Mouse (Mus musculus) neural tube, embryonic 14.5 days (tissue): ENCODE results near the gene 3425401B19Rik. TPM values are rescaled to one million over a fixed set of nuclear protein-coding genes. Genes with fewer than 3 reads are reported as not detected.

Experiments used
- ATAC-seq: fragments of 200-750 bp; cut with Nextera tagmentation; 2 replicates; pipeline ENCODE4 v1.8.0; 2017; ENCODE audit warnings: low read depth, mild to moderate bottlenecking, moderate TSS enrichment, moderate library complexity
- H3K27ac ChIP-seq: fragments of 300-500 bp; sonication (generic); 2 replicates; pipeline ENCODE4 v1.5.1; 2014; ENCODE audit warnings: low read depth, mild to moderate bottlenecking, control low read depth, low read length, moderate library complexity, mixed read lengths
- H3K27me3 ChIP-seq: fragments of 300-500 bp; sonication (generic); 2 replicates; pipeline ENCODE4 v1.6.1; 2014; ENCODE audit warnings: low read length; ENCODE audit not compliant: control insufficient read depth, insufficient read depth
- H3K36me3 ChIP-seq: fragments of 300-500 bp; sonication (generic); 2 replicates; pipeline ENCODE4 v1.6.1; 2014; ENCODE audit warnings: low read length, mixed read lengths; ENCODE audit not compliant: control insufficient read depth, insufficient read depth
- H3K4me1 ChIP-seq: fragments of 300-500 bp; sonication (generic); 2 replicates; pipeline ENCODE4 v1.6.1; 2014; ENCODE audit warnings: low read length; ENCODE audit not compliant: control insufficient read depth, insufficient read depth
- H3K4me2 ChIP-seq: fragments of 300-500 bp; sonication (generic); 2 replicates; pipeline ENCODE4 v1.6.1; 2014; ENCODE audit warnings: mild to moderate bottlenecking, low read depth, low read length, control low read depth
- H3K4me3 ChIP-seq: fragments of 300-500 bp; sonication (generic); 2 replicates; pipeline ENCODE4 v1.5.1; 2014; ENCODE audit warnings: low read depth, low read length, control low read depth, mixed read lengths
- H3K9ac ChIP-seq: fragments of 300-500 bp; sonication (generic); replicated peaks from 2 replicates; pipeline ENCODE4 v1.6.1; 2014; ENCODE audit warnings: low read depth, mild to moderate bottlenecking, control low read depth, low read length, mixed read lengths
- H3K9me3 ChIP-seq: fragments of 300-500 bp; sonication (generic); 2 replicates; pipeline ENCODE4 v1.6.1; 2016; ENCODE audit warnings: low read length; ENCODE audit not compliant: control insufficient read depth
- WGBS: fragments of 180-500 bp; shearing (Covaris S2); extraction: QIAGEN DNeasy Blood & Tissue Kit; methylation state at CpG from one replicate; pipeline ENCODE4 v1.1.7; 2014; 5-methylcytosine and 5-hydroxymethylcytosine counted together
- polyA plus RNA-seq: library from polyadenylated mRNA; unstranded; fragments of >200 nt; fragmentation: Nextera tagmentation; extraction: Ambion mirVana; gene quantifications from 2 replicates; pipeline ENCODE4 v1.2.1, GENCODE M21; 2014

3425401B19Rik gene
- polyA plus RNA-seq, 1 experiment from 2014 or later = 0.21 TPM

- H3K4me3 ChIP-seq = no peak overlapping the region
- 48% methylated on average over 10 of the region's 10 CpGs for WGBS
- no peaks in the 10 kb centered on the region for H3K4me1 ChIP-seq
- H3K4me2 ChIP-seq = no peak overlapping the region
- no peak for ATAC-seq
- no peak overlapping the region for H3K9ac ChIP-seq
- no peaks in the 10 kb centered on the region for H3K27me3 ChIP-seq
- H3K9me3 ChIP-seq = no peaks in the 10 kb centered on the region
- no peak overlapping the region for H3K27ac ChIP-seq
- no peaks in the 10 kb centered on the region for H3K36me3 ChIP-seq
Measured at GRCm38 (mm10) chr14:32628584-32628983, 56.5 kb downstream of the 3425401B19Rik start.

GRCm38 (mm10) chr14:32627271-32627670 is 57.8 kb downstream of the 3425401B19Rik start:
- H3K9me3 ChIP-seq = no peaks in the 10 kb centered on the region
- H3K36me3 ChIP-seq = no peaks in the 10 kb centered on the region
- no peak overlapping the region for H3K9ac ChIP-seq
- 42% methylated on average over 2 of the region's 2 CpGs for WGBS
- no peak overlapping the region for H3K4me2 ChIP-seq
- ATAC-seq = no peak
- no peaks in the 10 kb centered on the region for H3K4me1 ChIP-seq
- no peak overlapping the region for H3K27ac ChIP-seq
- no peaks in the 10 kb centered on the region for H3K27me3 ChIP-seq
- H3K4me3 ChIP-seq = no peak overlapping the region

- Histone ChIP-seq H3K9ac (no peak overlapping the region), H3K9me3 (no peaks in the 10 kb centered on the region), H3K27ac (no peak overlapping the region), H3K4me3 (no peak overlapping the region), H3K4me1 (no peaks in the 10 kb centered on the region), H3K4me2 (no peak overlapping the region), H3K36me3 (no peaks in the 10 kb centered on the region), H3K27me3 (no peaks in the 10 kb centered on the region)
- ATAC-seq = no peak
- WGBS = 89% methylated on average over 7 of the region's 7 CpGs
Measured at GRCm38 (mm10) chr14:32624811-32625210, 60.3 kb downstream of the 3425401B19Rik start.

DNA sequence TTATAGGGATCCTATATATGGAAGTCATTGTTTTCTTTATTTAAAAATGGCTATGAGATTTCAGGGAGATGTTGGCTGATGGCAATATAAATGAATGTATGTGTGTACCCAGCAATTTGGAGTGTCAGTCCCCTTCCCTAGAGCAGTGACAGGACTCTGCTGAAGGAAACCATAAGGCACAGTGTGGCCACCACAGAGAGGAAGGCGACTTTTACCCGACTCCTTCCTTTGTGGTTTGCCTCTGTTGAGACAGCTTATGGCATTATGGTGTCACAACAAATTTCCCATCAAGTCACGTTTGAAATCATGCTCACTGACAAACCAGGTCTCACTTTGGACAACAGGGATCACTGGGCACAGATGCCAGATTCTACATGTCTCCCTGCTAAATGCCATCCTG is 60.8 kb downstream of the 3425401B19Rik start:
- H3K36me3 ChIP-seq = no peaks in the 10 kb centered on the region
- no peaks in the 10 kb centered on the region for H3K4me1 ChIP-seq
- no peak overlapping the region for H3K27ac ChIP-seq
- no peak overlapping the region for H3K4me3 ChIP-seq
- H3K9ac ChIP-seq = no peak overlapping the region
- no peak overlapping the region for H3K4me2 ChIP-seq
- H3K9me3 ChIP-seq = no peaks in the 10 kb centered on the region
- no peaks in the 10 kb centered on the region for H3K27me3 ChIP-seq
- no peak for ATAC-seq
- WGBS = 86% methylated on average over 3 of the region's 3 CpGs

DNA sequence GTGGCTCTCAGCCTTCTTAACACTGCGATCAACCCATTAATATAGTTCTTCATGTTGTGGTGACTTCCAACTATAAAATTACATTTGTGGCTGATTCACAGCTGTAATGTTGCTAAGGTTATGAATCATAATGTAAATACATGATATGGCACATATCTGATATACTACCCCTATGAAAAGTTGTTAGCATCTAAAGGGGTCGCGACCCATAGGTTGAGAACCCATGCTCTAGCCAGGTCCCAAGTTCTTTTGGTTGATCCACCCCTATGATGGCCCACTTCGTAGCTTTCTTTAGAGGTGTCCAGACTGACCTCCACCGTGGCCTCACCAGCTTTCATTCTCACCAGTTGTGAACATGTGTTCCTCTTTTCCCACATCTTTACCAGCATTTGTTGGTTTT is 67.8 kb downstream of the 3425401B19Rik start:
- 84% methylated on average over 5 of the region's 5 CpGs for WGBS
- no peak overlapping the region for H3K4me2 ChIP-seq
- ATAC-seq = no peak

DNA sequence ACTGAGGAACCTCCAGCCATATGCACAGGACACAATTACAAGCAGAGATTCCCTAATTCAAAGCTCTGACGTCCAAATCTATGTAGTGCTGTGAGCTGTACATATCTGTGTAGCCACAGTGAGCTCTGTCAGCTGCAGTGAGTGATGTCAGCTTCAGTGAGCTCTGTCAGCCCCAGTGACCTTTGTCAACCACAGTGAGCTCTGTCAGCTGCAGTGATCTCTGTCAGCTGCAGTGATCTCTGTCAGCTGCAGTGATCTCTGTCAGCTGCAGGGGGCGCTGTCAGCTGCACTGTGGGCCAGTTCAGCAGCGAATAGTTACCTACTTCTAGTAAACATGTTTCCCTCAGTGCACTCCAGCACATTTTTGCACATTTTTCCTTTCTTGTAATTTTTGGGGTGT is 75.7 kb downstream of the 3425401B19Rik start:
- no peak overlapping the region for H3K4me3 ChIP-seq
- no peaks in the 10 kb centered on the region for H3K9me3 ChIP-seq
- H3K27me3 ChIP-seq = no peaks in the 10 kb centered on the region
- no peak overlapping the region for H3K27ac ChIP-seq
- no peak overlapping the region for H3K9ac ChIP-seq
- 28% methylated on average over 3 of the region's 3 CpGs for WGBS
- no peak overlapping the region for H3K4me2 ChIP-seq
- H3K4me1 ChIP-seq = peaks cover 10% of the 10 kb centered on the region; the same call in 1 of the 2 replicates
- ATAC-seq = no peak
- no peaks in the 10 kb centered on the region for H3K36me3 ChIP-seq

More for the DNA sequence above, 67.8 kb downstream of the 3425401B19Rik start:
- H3K4me1 ChIP-seq = no peaks in the 10 kb centered on the region
- no peak overlapping the region for H3K4me3 ChIP-seq
- no peak overlapping the region for H3K27ac ChIP-seq
- no peaks in the 10 kb centered on the region for H3K27me3 ChIP-seq
- H3K36me3 ChIP-seq = no peaks in the 10 kb centered on the region
- no peaks in the 10 kb centered on the region for H3K9me3 ChIP-seq
- H3K9ac ChIP-seq = no peak overlapping the region

Other genes with a start within 250 kb of the 3425401B19Rik start
- 31.3 and 32.6 TPM in 2 replicates for gene Slc18a3, start 220.4 kb downstream of the 3425401B19Rik start, polyA plus RNA-seq
- gene Chat, start 219.3 kb downstream of the 3425401B19Rik start, polyA plus RNA-seq = 4.0 and 4.3 TPM in 2 replicates
- gene Ercc6, start 171.8 kb downstream of the 3425401B19Rik start, polyA plus RNA-seq = 23.3 and 25.1 TPM in 2 replicates
- 110 and 123 TPM in 2 replicates for gene Prrxl1, start 85.9 kb downstream of the 3425401B19Rik start, polyA plus RNA-seq
- gene Tmem273, start 100.7 kb upstream of the 3425401B19Rik start, polyA plus RNA-seq = 0.46 and 0.72 TPM in 2 replicates
- gene Fam170b, start 148.7 kb upstream of the 3425401B19Rik start, polyA plus RNA-seq = not detected in 2 replicates
- 5.2 and 13.6 TPM in 2 replicates for gene Vstm4, start 171.5 kb upstream of the 3425401B19Rik start, polyA plus RNA-seq